Mouse (Mus musculus) urinary bladder, adult 2 months (tissue): ENCODE measurements around the gene Fam19a3. TPM values are rescaled to one million over a fixed set of nuclear protein-coding genes. Genes with fewer than 3 reads are reported as not detected.
"Not testable (repeated sequence)": the region's sequence is repeated elsewhere in the genome, so short reads cannot be mapped to it uniquely, and the experiment has no call there.

ENCODE experiments used
- DNase-seq: peaks from one replicate; pipeline ENCODE4 v3.0.0; 2022; ENCODE audit warnings: low spot score
- polyA plus RNA-seq: library from polyadenylated mRNA; depleted of rRNA; stranded (reverse); fragments of >200 nt; gene quantifications from 2 replicates; pipeline ENCODE4 v1.2.3, GENCODE M21; 2012; rRNA removed

The Fam19a3 gene
- polyA plus RNA-seq, 1 experiment = 0.45 TPM

DNA sequence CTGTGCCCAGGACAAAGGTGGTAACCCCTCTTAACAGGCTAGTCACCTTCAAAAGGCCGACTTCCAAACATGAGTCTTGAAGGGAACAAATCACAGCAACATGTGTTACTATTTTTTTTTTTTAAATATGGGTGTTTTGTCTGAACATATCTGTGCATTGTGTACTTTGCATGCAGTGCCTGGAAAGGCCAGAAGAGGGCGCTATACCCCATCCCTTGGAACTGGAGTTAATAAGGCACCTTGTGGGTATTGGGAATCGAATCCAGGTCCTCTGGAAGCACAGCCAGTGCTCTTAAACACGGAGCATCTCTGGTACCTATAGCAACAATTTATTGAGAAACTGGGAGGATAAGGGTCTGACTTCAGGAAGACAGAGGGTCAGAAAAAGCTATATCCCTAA lies 16.6 kb downstream of the Fam19a3 start:
- DNase-seq = no peak

DNA sequence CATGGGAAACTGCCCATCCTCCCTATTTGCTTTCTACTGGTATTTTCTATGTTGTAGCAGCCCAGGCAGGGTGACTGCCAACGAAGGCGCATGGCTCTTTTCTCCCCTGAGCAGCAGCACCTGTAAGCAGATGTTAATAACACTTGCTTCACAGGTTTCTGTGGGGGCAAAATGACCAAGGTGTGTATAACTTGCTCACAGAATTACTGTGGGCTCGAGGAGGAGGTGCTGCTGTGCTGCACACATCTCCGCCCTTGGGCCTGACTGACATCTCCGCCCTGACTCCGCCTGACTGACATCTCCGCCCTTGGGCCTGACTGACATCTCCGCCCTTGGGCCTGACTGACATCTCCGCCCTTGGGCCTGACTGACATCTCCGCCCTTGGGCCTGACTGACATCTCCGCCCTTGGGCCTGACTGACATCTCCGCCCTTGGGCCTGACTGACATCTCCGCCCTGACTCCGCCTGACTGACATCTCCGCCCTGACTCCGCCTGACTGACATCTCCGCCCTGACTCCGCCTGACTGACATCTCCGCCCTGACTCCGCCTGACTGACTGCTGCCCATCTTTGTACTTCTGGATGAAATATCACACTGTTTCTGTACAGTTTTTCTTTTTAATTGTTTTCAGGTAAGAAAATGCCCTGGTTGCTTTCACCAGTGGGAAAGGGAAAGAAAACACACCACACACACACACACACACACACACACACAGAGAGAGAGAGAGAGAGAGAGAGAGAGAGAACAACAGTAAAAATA lies 19.4 kb downstream of the Fam19a3 start:
- DNase-seq = not testable (repeated sequence)

DNA sequence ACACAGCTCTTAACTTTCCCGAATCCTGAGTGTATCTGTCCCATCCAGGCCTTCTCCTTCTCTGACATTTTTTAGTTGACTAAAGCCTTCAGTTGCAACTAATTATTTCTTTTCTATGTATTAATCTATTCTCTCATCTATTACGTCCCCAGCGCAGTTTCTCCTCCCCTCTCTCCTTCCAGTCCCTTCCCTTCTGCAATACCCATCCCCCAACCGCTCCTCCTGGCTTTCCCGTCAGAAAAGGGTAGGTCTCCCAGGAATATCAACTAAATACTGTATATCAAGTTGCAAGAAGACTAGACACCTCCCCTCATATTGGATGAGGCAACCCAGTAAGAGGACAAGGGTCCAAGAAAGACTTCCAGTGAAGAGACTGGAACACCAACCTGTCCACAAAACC lies 22.8 kb downstream of the Fam19a3 start:
- DNase-seq = no peak

DNA sequence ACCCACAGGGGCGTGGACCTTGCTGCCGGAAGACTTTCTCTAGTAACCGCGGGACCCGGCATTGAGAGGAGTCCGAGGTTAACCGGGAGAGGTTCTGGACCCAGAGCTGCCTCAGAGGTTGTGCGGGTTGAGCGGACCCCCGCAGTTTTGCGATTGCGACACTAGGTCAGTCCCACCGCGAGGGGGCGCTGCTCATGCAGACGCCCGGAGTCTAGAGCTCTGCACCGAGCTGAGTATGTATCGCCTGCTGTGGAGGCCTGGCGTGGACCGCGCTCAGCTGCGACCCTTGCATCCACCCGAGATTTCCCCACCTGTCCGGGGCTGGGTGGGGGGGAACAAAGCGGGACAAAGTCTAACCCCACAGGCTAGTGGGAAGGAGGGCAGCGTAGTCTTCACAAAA lies 23.2 kb downstream of the Fam19a3 start:
- DNase-seq = peak; percentile 52

DNA sequence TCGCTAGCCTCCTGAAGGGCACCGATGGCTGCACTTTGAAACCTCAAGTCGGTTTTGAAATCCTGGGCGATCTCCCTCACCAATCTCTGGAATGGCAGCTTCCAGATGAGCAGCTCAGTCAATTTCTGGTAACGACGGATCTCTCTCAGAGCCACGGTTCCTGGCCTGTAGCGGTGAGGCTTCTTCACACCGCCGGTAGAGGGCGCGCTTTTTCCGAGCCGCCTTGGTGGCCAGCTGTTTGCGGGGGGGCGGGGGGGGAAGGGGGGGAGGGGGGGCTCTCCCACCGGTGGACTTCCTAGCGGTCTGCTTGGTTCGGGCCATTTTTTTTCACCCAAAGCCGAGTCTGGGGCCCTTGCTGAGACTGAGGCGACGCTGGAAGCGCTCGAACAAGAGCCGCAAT lies 28.8 kb downstream of the Fam19a3 start:
- DNase-seq = not testable (repeated sequence)

DNA sequence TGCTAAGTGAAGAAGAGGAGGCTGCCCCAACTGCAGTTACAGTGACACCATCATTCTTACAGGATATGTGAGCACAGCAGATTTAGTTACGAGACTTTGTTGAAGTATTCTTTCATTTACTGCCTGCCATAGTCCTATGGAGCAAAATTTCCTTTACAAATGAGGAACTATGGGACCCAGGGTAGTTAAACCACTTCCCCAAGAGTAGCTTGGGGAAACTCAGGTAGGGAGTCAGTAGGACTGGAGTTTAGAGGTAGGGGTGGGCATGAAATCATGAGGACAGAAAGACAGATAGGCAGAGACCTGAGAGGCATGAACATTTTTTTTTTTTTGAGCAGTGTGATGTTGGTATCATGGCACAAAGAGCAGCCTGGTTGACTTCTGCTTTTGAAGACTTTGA lies 37.8 kb downstream of the Fam19a3 start:
- no peak for DNase-seq

DNA sequence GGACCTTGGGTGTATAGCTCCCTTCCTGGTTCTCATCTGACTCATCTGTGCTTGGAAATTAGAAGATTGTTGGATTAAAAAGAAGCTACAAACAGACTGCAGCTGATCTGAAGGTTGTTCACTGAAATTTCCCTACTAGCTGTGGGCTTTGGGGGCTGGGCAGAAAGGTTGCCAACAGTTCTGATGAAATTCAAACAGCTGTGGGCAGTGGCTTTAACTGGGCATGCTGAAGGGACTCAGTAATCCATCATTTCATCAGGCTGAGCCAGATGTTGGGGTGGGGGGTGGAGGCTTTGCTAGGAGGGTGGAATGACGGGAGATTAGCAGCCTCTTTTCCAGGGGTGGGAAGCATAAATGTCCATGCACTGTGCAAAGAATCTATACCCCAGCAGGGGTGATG lies 38.5 kb downstream of the Fam19a3 start:
- no peak for DNase-seq

DNA sequence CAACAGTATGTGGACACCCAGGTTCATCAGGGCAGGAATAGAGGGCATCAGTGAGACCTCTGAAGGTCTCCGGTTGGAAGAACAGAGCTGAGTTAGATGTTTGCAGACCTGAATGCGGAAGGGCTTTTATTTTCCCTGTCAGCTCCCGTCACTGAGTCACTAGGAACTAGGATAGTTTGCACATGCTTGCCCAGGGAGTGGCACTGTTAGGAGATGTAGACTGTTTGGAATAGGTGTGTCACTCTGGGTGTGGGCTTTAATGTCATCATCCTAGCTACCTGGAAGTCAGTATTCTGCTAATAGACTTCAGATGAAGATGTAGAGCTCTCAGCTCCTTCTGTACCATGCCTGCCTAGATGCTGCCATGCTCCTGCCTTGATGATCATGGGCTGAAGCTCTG lies 39.7 kb downstream of the Fam19a3 start:
- no peak for DNase-seq

DNA sequence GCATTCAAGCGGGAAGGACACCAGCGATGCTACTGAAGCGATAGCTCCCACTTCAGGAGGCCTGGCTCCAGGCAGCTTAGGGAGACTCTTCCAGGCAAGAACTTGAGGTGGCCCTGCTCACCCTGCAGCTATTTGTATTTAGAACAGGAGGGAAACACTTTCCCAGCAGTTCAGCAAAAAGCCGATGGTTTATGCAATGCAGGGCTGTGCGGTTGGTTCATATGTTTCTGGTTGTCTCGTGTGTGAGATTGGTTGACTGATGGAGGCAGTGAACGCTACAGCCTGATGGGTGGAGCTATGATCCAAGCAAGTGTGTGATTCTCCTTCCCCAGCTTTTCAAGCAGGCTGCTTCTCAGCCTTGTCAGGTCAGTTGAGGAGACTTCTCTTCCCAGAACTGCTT lies 47.0 kb downstream of the Fam19a3 start:
- no peak for DNase-seq

DNA sequence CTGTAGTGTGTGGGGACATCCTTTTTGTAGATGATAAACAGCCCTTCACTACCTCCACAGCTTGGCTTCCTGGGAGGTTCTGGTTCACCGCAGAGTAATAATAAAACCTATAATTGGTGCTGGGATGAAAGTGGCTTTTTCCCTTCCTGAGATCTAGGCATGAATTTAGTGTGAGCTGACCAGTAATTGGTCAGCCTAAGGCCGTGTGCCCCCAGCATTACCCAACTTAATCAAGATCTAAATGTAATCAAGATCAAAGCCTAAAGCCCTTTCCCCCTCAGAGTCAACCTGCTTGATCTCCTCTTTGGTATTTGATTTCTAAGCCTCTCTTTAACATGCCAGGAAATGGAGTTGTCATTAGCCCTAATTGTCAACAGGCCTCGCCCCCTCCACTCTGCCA lies 48.7 kb downstream of the Fam19a3 start:
- no peak for DNase-seq

DNA sequence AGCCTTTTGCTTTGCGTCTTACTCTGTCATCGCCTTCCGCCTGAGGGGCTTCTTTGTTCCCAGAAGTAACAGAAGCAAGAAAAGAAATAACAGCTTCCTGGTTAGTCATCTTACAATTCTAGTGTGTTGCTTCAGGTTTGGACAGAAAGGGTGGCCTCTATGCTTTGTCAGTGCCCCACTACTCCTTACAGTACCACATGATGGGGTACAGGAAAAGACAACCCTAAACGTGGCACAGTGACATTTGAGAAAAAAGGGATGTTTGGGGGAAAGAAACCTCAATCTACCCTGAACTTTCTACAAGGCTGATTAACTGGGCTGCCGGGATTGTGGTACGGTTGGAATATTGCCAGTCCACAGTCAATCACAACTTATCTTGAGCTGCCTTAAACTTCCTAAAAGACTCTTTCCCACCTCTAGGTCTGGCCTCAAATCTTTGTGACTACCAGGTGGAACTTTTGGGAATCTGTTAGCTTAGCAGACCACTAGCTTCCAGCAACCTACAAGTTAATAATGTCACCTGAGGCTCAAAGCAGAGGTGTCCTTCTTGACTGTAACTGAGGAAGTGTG lies 52.3 kb downstream of the Fam19a3 start:
- no peak for DNase-seq

Other genes starting within 250 kb of the Fam19a3 start
- gene Slc16a1, start 143.2 kb downstream of the Fam19a3 start, polyA plus RNA-seq = 24.7 and 25.4 TPM in 2 replicates
- gene Ppm1j, start 784 bp downstream of the Fam19a3 start, polyA plus RNA-seq = 2.1 and 2.2 TPM in 2 replicates
- gene Rhoc, start 6.5 kb upstream of the Fam19a3 start, polyA plus RNA-seq = 124 and 138 TPM in 2 replicates
- gene Mov10, start 36.7 kb upstream of the Fam19a3 start, polyA plus RNA-seq = 7.5 and 11.2 TPM in 2 replicates
- 16.4 and 18.1 TPM in 2 replicates for gene St7l, start 82.2 kb upstream of the Fam19a3 start, polyA plus RNA-seq
- 46.7 and 53.9 TPM in 2 replicates for gene Capza1, start 82.7 kb upstream of the Fam19a3 start, polyA plus RNA-seq
- 14.3 and 19.6 TPM in 2 replicates for gene Wnt2b, start 180.1 kb upstream of the Fam19a3 start, polyA plus RNA-seq